Mouse (Mus musculus) limb, embryonic 11.5 days (tissue): Measurements from ENCODE around the gene Ms4a5. TPM values are rescaled to one million over a fixed set of nuclear protein-coding genes. Genes with fewer than 3 reads are reported as not detected.
A peak's percentile ranks its signal among the peaks of the same experiment; 100 is the strongest.
"Not testable (repeated sequence)": the region's sequence is repeated elsewhere in the genome, so short reads cannot be mapped to it uniquely, and the experiment has no call there.

ENCODE experiments used
- ATAC-seq: fragments of 200-750 bp; cut with Nextera tagmentation; 2 replicates; pipeline ENCODE4 v1.8.0; 2017; ENCODE audit warnings: low read depth; ENCODE audit not compliant: insufficient number of reproducible peaks, low FRiP score, low TSS enrichment
- DNase-seq: peaks from one replicate; pipeline ENCODE4 v3.0.0-alpha.2; 2015; ENCODE audit warnings: low spot score
- H3K27ac ChIP-seq: fragments of 300-500 bp; sonication (generic); replicated peaks from 2 replicates; pipeline ENCODE4 v1.5.1; 2014; ENCODE audit warnings: low read depth, mild to moderate bottlenecking, low read length
- H3K27me3 ChIP-seq: fragments of 300-500 bp; sonication (generic); 2 replicates; pipeline ENCODE4 v1.6.1; 2014; ENCODE audit warnings: mild to moderate bottlenecking, low read length, mixed read lengths; ENCODE audit not compliant: control insufficient read depth, insufficient read depth
- H3K36me3 ChIP-seq: fragments of 300-500 bp; sonication (generic); 2 replicates; pipeline ENCODE4 v1.6.1; 2014; ENCODE audit warnings: mild to moderate bottlenecking, low read length, moderate library complexity, mixed read lengths; ENCODE audit not compliant: control insufficient read depth, insufficient read depth
- H3K4me1 ChIP-seq: fragments of 300-500 bp; sonication (generic); 2 replicates; pipeline ENCODE4 v1.6.1; 2014; ENCODE audit warnings: low read length, mixed read lengths; ENCODE audit not compliant: control insufficient read depth, insufficient read depth
- H3K4me2 ChIP-seq: fragments of 300-500 bp; sonication (generic); 2 replicates; pipeline ENCODE4 v1.6.1; 2014; ENCODE audit warnings: low read depth, mild to moderate bottlenecking, moderate library complexity; ENCODE audit not compliant: severe bottlenecking
- H3K4me3 ChIP-seq: fragments of 300-500 bp; sonication (generic); 2 replicates; pipeline ENCODE4 v1.5.1; 2014; ENCODE audit warnings: low read depth, low read length
- H3K9ac ChIP-seq: fragments of 300-500 bp; sonication (generic); 2 replicates; pipeline ENCODE4 v1.6.1; 2014; ENCODE audit warnings: mild to moderate bottlenecking, low read length
- H3K9me3 ChIP-seq: fragments of 300-500 bp; sonication (generic); 2 replicates; pipeline ENCODE4 v1.6.1; 2016; ENCODE audit warnings: low read length; ENCODE audit not compliant: control insufficient read depth
- WGBS: fragments of 180-500 bp; shearing (Covaris S2); extraction: QIAGEN DNeasy Blood & Tissue Kit; methylation state at CpG from one replicate; pipeline ENCODE4 v1.1.7; 2014; 5-methylcytosine and 5-hydroxymethylcytosine counted together
- polyA plus RNA-seq: library from polyadenylated mRNA; unstranded; fragments of >200 nt; fragmentation: Nextera tagmentation; extraction: Ambion mirVana; gene quantifications from 2 replicates; pipeline ENCODE4 v1.2.1, GENCODE M21; 2014

The Ms4a5 gene
- polyA plus RNA-seq: not detected in 2 replicates

- H3K9ac ChIP-seq: no peak within 1 kb of the TSS
- no peak within 1 kb of the TSS for H3K27ac ChIP-seq
- ATAC-seq (no peak), DNase-seq (no peak)
- H3K4me1 ChIP-seq: no peaks in the 10 kb centered on the region
- H3K4me2 ChIP-seq: no peak within 1 kb of the TSS
- H3K27me3 ChIP-seq: no peaks in the 10 kb centered on the region
- H3K9me3 ChIP-seq: no peaks in the 10 kb centered on the region
- no peak within 1 kb of the TSS for H3K4me3 ChIP-seq
- H3K36me3 ChIP-seq: no peaks in the 10 kb centered on the region
- 88% methylated on average over 2 of the region's 2 CpGs for WGBS
These were observed at the start of gene Ms4a5 for GRCm38 (mm10) chr19:11283773-11284172. Gene Ms4a5 (minus strand): TSS chr19:11283873.

DNA sequence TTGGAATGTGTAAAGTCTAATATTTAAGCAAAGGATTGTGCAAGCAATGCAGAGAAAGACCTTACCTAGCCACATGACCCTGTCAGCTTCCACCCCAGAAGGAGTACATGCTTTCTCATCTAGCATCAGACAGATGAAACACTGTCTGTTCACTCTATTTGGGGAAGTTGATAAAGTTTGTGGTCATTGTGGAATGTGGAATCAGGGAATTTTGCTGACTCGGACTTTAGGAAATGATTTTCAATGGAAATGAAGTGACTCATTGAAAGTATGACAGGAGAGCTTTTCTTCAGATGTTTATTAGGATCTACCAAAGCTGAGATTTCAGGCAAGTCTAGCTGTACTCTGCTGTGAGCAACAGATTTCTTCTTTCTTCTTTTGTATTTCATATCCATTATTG, 37.5 kb upstream of the Ms4a5 start:
- no peak overlapping the region for H3K4me3 ChIP-seq
- H3K4me1 ChIP-seq: no peaks in the 10 kb centered on the region
- H3K27ac ChIP-seq: no peak overlapping the region
- H3K4me2 ChIP-seq: no peak overlapping the region
- WGBS: 88% methylated on average over 1 of the region's 1 CpGs
- H3K36me3 ChIP-seq: no peaks in the 10 kb centered on the region
- H3K27me3 ChIP-seq: no peaks in the 10 kb centered on the region
- ATAC-seq: no peak
- no peak overlapping the region for H3K9ac ChIP-seq
- DNase-seq: no peak
- H3K9me3 ChIP-seq: no peaks in the 10 kb centered on the region

- ATAC-seq: no peak
- DNase-seq: no peak
- Histone ChIP-seq H3K4me2 (no peak overlapping the region), H3K27ac (no peak overlapping the region), H3K4me1 (no peaks in the 10 kb centered on the region), H3K9ac (no peak overlapping the region), H3K27me3 (no peaks in the 10 kb centered on the region), H3K4me3 (no peak overlapping the region), H3K36me3 (no peaks in the 10 kb centered on the region), H3K9me3 (no peaks in the 10 kb centered on the region)
- 86% methylated on average over 4 of the region's 4 CpGs for WGBS
These were observed 33.1 kb upstream of the Ms4a5 start for GRCm38 (mm10) chr19:11316786-11317185.

DNA sequence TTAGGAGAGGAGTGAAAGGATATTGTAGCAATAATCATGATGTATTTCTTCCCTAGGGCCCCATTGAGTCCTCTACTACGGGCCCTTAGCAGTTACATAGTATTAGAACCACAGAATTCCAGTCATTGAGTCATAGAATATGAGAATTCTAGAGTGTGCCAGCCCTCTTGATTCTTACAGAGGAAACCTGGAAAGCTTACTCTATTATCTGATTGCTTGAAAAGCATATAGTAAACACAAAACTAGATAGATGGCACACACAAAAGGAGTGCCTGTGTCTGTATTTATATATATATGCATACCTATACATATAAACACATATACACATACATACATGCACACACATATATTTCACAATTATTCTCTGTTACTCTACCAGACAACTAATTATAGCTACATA, 30.7 kb upstream of the Ms4a5 start, which contains the start of gene Ms4a14:
Gene Ms4a14 (minus strand): TSS at position 101 of the 400 bp plus-strand sequence.
- H3K4me1 ChIP-seq: no peaks in the 10 kb centered on the region
- ATAC-seq (no peak), DNase-seq (no peak)
- no peak within 1 kb of the TSS for H3K4me3 ChIP-seq
- no peaks in the 10 kb centered on the region for H3K27me3 ChIP-seq
- no peak within 1 kb of the TSS for H3K4me2 ChIP-seq
- H3K36me3 ChIP-seq: no peaks in the 10 kb centered on the region
- H3K9me3 ChIP-seq: no peaks in the 10 kb centered on the region
- 75% methylated on average over 1 of the region's 1 CpGs for WGBS
- no peak within 1 kb of the TSS for H3K27ac ChIP-seq
- no peak within 1 kb of the TSS for H3K9ac ChIP-seq

GRCm38 (mm10) chr19:11308888-11309287, 25.2 kb upstream of the Ms4a5 start:
- Histone ChIP-seq H3K27me3 (no peaks in the 10 kb centered on the region), H3K4me2 (no peak overlapping the region), H3K4me3 (no peak overlapping the region), H3K36me3 (no peaks in the 10 kb centered on the region), H3K9ac (no peak overlapping the region), H3K9me3 (no peaks in the 10 kb centered on the region), H3K4me1 (no peaks in the 10 kb centered on the region), H3K27ac (no peak overlapping the region)
- ATAC-seq (no peak), DNase-seq (no peak)

DNA sequence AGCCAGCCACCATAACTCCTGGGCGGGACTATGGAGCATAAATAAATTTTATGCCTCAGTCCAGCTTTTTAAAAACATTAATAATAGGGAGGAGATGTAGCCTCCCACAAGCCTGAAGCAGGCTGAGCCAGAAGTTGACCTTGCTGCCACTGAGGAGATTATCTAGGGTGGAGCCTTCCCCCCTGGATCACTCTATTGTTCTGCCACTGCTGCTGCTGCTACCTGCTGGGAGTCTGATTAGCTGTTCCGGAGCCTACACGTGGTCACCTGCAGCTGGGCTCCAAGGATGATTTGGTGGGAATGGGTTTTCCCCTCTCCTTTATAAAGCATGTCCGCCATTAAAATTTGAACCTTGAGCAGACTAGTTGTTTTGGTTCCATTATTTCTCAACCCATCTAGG, 15.9 kb upstream of the Ms4a5 start:
- H3K9me3 ChIP-seq, H3K27me3 ChIP-seq, H3K9ac ChIP-seq, ATAC-seq, DNase-seq, H3K4me2 ChIP-seq, H3K27ac ChIP-seq, H3K36me3 ChIP-seq, H3K4me1 ChIP-seq, H3K4me3 ChIP-seq: not testable (repeated sequence)
- WGBS: 65% methylated on average over 4 of the region's 4 CpGs

- no peaks in the 10 kb centered on the region for H3K4me1 ChIP-seq
- H3K4me2 ChIP-seq: no peak overlapping the region
- H3K27ac ChIP-seq: no peak overlapping the region
- no peak overlapping the region for H3K9ac ChIP-seq
- no peaks in the 10 kb centered on the region for H3K9me3 ChIP-seq
- no peak overlapping the region for H3K4me3 ChIP-seq
- no peaks in the 10 kb centered on the region for H3K36me3 ChIP-seq
- DNase-seq (no peak), ATAC-seq (no peak)
- no peaks in the 10 kb centered on the region for H3K27me3 ChIP-seq
- WGBS: 70% methylated on average over 2 of the region's 2 CpGs
These were observed 15.3 kb upstream of the Ms4a5 start for GRCm38 (mm10) chr19:11298939-11299338.

GRCm38 (mm10) chr19:11293616-11294015, 9.9 kb upstream of the Ms4a5 start:
- H3K4me3 ChIP-seq, DNase-seq: not testable (repeated sequence)
- WGBS: 8% methylated on average over 3 of the region's 3 CpGs

GRCm38 (mm10) chr19:11292990-11293389, 9.3 kb upstream of the Ms4a5 start:
- 14% methylated on average over 12 of the region's 12 CpGs for WGBS
- Histone ChIP-seq H3K4me1 (no peaks in the 10 kb centered on the region), H3K4me3 (peak overlapping the region; percentile 21), H3K4me2 (peak overlapping the region; percentile 43), H3K27ac (no peak overlapping the region), H3K36me3 (no peaks in the 10 kb centered on the region), H3K9me3 (no peaks in the 10 kb centered on the region), H3K27me3 (no peaks in the 10 kb centered on the region), H3K9ac (0 out of 2 replicates have a peak overlapping the region, but pooled peaks have one; percentile 23)
- DNase-seq: peak; percentile 43
- ATAC-seq: no peak

More at GRCm38 (mm10) chr19:11293616-11294015, 9.9 kb upstream of the Ms4a5 start:
- H3K9ac ChIP-seq, H3K4me2 ChIP-seq, H3K27ac ChIP-seq, H3K27me3 ChIP-seq, H3K9me3 ChIP-seq, H3K4me1 ChIP-seq, H3K36me3 ChIP-seq, ATAC-seq: not testable (repeated sequence)
